Mouse (Mus musculus): ENCODE results near the gene Nsun2. TPM values are rescaled to one million over a fixed set of nuclear protein-coding genes. Genes with fewer than 3 reads are reported as not detected.

The Nsun2 gene
- polyA plus RNA-seq (2021; fragmentation: Nextera tagmentation): 54.1 and 62.6 TPM in 2 replicates
- long read RNA-seq, experiment 1, full-length matches to known transcripts: 614 of 704 reads
- long read RNA-seq, experiment 1, partial matches to known transcripts: 39 of 704 reads
- long read RNA-seq, experiment 1, other reads (novel, unspliced or antisense): 51 of 704 reads
- long read RNA-seq, experiment 2, transcript Nsun2-202 (19 exons, 2,834 nt): major isoform, 53 of 86 reads
- long read RNA-seq, experiment 2, partial matches to known transcripts: 23 of 86 reads
- long read RNA-seq, experiment 2, other reads (novel, unspliced or antisense): 9 of 86 reads

GRCm38 (mm10) chr13:69533405-69534333 is at the start of gene Nsun2:
Nsun2 (plus strand) TSS chr13:69533746.

GRCm38 (mm10) chr13:69534334-69534653 is 748 bp downstream of the Nsun2 start, which contains the start of gene Tent4a:
Tent4a (minus strand) TSS chr13:69534617.

GRCm38 (mm10) chr13:69611398-69612174 is 78.0 kb downstream of the Nsun2 start, which contains the start of gene Srd5a1:
Srd5a1 (minus strand) TSS chr13:69611442.

Other genes starting within 250 kb of the Nsun2 start
- gene Tent4a, start 871 bp downstream of the Nsun2 start, polyA plus RNA-seq (2021; fragmentation: Nextera tagmentation): 6.4 and 7.6 TPM in 2 replicates
- 12.7 and 13.4 TPM in 2 replicates for gene Srd5a1, start 77.7 kb downstream of the Nsun2 start, polyA plus RNA-seq (2021; fragmentation: Nextera tagmentation)
- gene Ube2ql1, start 206.1 kb downstream of the Nsun2 start, polyA plus RNA-seq (2021; fragmentation: Nextera tagmentation): 42.4 and 45.5 TPM in 2 replicates